Mouse (Mus musculus) megakaryocyte, adult 5-6 weeks (primary cell): ENCODE results near the gene Mff. TPM values are rescaled to one million over a fixed set of nuclear protein-coding genes. Genes with fewer than 3 reads are reported as not detected.

ENCODE experiments used
- ATAC-seq: 2 replicates; pipeline ENCODE4 v1.8.0; 2016; ENCODE audit warnings: mild to moderate bottlenecking, inconsistent platforms; ENCODE audit not compliant: poor library complexity, severe bottlenecking
- total RNA-seq, 2 experiments: library from RNA; stranded (forward) in 1 of 2; stranded (reverse) in 1 of 2; fragments of 153-499, 151-499 nt in 1 of 2; fragments of 221-1000, 200-1000 nt in 1 of 2; gene quantifications; 2 replicates each; pipeline versions ENCODE4 v1.2.3 to v1.2.4; 2015 to 2017

Mff gene
- total RNA-seq (2015) = 131 and 148 TPM in 2 replicates
- 83.4 and 116 TPM in 2 replicates for total RNA-seq (2017)

GRCm38 (mm10) chr1:82724339-82725025 lies at the start of gene Mff:
Gene Mff (plus strand): TSS chr1:82724890.
- ATAC-seq = peak; percentile 98

GRCm38 (mm10) chr1:82686328-82686727 lies 38.4 kb upstream of the Mff start:
- no peak for ATAC-seq

GRCm38 (mm10) chr1:82686866-82687265 lies 37.8 kb upstream of the Mff start:
- ATAC-seq = no peak

- no peak for ATAC-seq
Observed at GRCm38 (mm10) chr1:82687931-82688330, 36.8 kb upstream of the Mff start.

- no peak for ATAC-seq
Observed at GRCm38 (mm10) chr1:82695915-82696314, 28.8 kb upstream of the Mff start.

GRCm38 (mm10) chr1:82717816-82718512 lies 6.7 kb upstream of the Mff start:
- no peak for ATAC-seq

GRCm38 (mm10) chr1:82725026-82725874 lies 560 bp downstream of the Mff start:
- peak; percentile 81 for ATAC-seq

GRCm38 (mm10) chr1:82725875-82726185 lies 1.1 kb downstream of the Mff start:
- no peak for ATAC-seq

GRCm38 (mm10) chr1:82726482-82726881 lies 1.8 kb downstream of the Mff start:
- ATAC-seq = no peak

- no peak for ATAC-seq
Observed at GRCm38 (mm10) chr1:82733357-82733756, 8.7 kb downstream of the Mff start.

GRCm38 (mm10) chr1:82738066-82738465 lies 13.4 kb downstream of the Mff start:
- no peak for ATAC-seq

- no peak for ATAC-seq
Observed at GRCm38 (mm10) chr1:82741539-82741938, 16.8 kb downstream of the Mff start.

GRCm38 (mm10) chr1:82743962-82744361 lies 19.3 kb downstream of the Mff start:
- ATAC-seq = no peak

- no peak for ATAC-seq
Observed at GRCm38 (mm10) chr1:82746408-82746807, 21.7 kb downstream of the Mff start.

- ATAC-seq = no peak
Observed at GRCm38 (mm10) chr1:82747714-82748452, 23.2 kb downstream of the Mff start.

- ATAC-seq = no peak
Observed at GRCm38 (mm10) chr1:82759520-82759919, 34.8 kb downstream of the Mff start.

GRCm38 (mm10) chr1:82761454-82762169 lies 36.9 kb downstream of the Mff start:
- peak; percentile 90 for ATAC-seq

- ATAC-seq = no peak
Observed at GRCm38 (mm10) chr1:82762274-82762673, 37.6 kb downstream of the Mff start.

- ATAC-seq = no peak
Observed at GRCm38 (mm10) chr1:82766227-82766626, 41.5 kb downstream of the Mff start.

- no peak for ATAC-seq
Observed at GRCm38 (mm10) chr1:82766641-82767040, 42.0 kb downstream of the Mff start.
